Mouse (Mus musculus) layer of hippocampus, postnatal 36 days (tissue): ENCODE measurements around the gene Zfp37. TPM values are rescaled to one million over a fixed set of nuclear protein-coding genes. Genes with fewer than 3 reads are reported as not detected.
"Not testable (repeated sequence)": the region's sequence is repeated elsewhere in the genome, so short reads cannot be mapped to it uniquely, and the experiment has no call there.

Source experiments
- DNase-seq, 2 experiments: peaks; one replicate each; pipeline ENCODE4 v3.0.0; 2022
- total RNA-seq, 2 experiments: library from RNA; stranded (reverse); gene quantifications; 2 replicates each; pipeline ENCODE4 v1.2.3; 2021

The Zfp37 gene
- 10 to 100 TPM; 25.4 to 26.1 TPM for total RNA-seq

GRCm38 (mm10) chr4:62230769-62231168, at the start of gene Zfp37:
Zfp37 (minus strand) TSS chr4:62231047.
- DNase-seq = no peak

- no peak for DNase-seq
Observed at GRCm38 (mm10) chr4:62278081-62278480, 47.2 kb upstream of the Zfp37 start.

- DNase-seq = no peak
Observed at GRCm38 (mm10) chr4:62277222-62277621, 46.4 kb upstream of the Zfp37 start.

GRCm38 (mm10) chr4:62276642-62277041, 45.8 kb upstream of the Zfp37 start:
- DNase-seq = no peak

- DNase-seq = peak in 1 of 2 experiments; percentile 51
Observed at GRCm38 (mm10) chr4:62274841-62275536, 44.1 kb upstream of the Zfp37 start.

- DNase-seq = no peak
Observed at GRCm38 (mm10) chr4:62273916-62274315, 43.1 kb upstream of the Zfp37 start.

- DNase-seq = no peak
Observed at GRCm38 (mm10) chr4:62272696-62273095, 41.8 kb upstream of the Zfp37 start.

- no peak for DNase-seq
Observed at GRCm38 (mm10) chr4:62267101-62267500, 36.3 kb upstream of the Zfp37 start.

GRCm38 (mm10) chr4:62266016-62266415, 35.2 kb upstream of the Zfp37 start:
- not testable (repeated sequence) for DNase-seq

GRCm38 (mm10) chr4:62265154-62265836, 34.4 kb upstream of the Zfp37 start:
- DNase-seq = no peak

- no peak for DNase-seq
Observed at GRCm38 (mm10) chr4:62263133-62263844, 32.4 kb upstream of the Zfp37 start.

- no peak for DNase-seq
Observed at GRCm38 (mm10) chr4:62262276-62262675, 31.4 kb upstream of the Zfp37 start, which contains the start of gene Slc31a2. Slc31a2 (plus strand) TSS chr4:62262562.

- DNase-seq = no peak
Observed at GRCm38 (mm10) chr4:62256931-62257330, 26.1 kb upstream of the Zfp37 start.

- DNase-seq = no peak
Observed at GRCm38 (mm10) chr4:62254551-62254950, 23.7 kb upstream of the Zfp37 start.

- DNase-seq = no peak
Observed at GRCm38 (mm10) chr4:62251776-62252175, 20.9 kb upstream of the Zfp37 start.

- no peak for DNase-seq
Observed at GRCm38 (mm10) chr4:62250896-62251544, 20.2 kb upstream of the Zfp37 start.

- DNase-seq = no peak
Observed at GRCm38 (mm10) chr4:62248328-62248727, 17.5 kb upstream of the Zfp37 start.

GRCm38 (mm10) chr4:62240586-62240985, 9.7 kb upstream of the Zfp37 start:
- DNase-seq = no peak

GRCm38 (mm10) chr4:62230153-62230552, 694 bp downstream of the Zfp37 start:
- no peak for DNase-seq

- no peak for DNase-seq
Observed at GRCm38 (mm10) chr4:62229448-62229847, 1.4 kb downstream of the Zfp37 start.

GRCm38 (mm10) chr4:62228391-62228790, 2.5 kb downstream of the Zfp37 start:
- peak; percentile 54 to 55 for DNase-seq

- DNase-seq = no peak
Observed at GRCm38 (mm10) chr4:62213490-62213889, 17.4 kb downstream of the Zfp37 start.

GRCm38 (mm10) chr4:62210035-62210434, 20.8 kb downstream of the Zfp37 start:
- DNase-seq = no peak
